Mouse (Mus musculus): ENCODE data around the gene Dis3l2. TPM values are rescaled to one million over a fixed set of nuclear protein-coding genes. Genes with fewer than 3 reads are reported as not detected.

The Dis3l2 gene
- total RNA-seq, 2 experiments from 2014 or later = 11.7 to 14.2 TPM

DNA sequence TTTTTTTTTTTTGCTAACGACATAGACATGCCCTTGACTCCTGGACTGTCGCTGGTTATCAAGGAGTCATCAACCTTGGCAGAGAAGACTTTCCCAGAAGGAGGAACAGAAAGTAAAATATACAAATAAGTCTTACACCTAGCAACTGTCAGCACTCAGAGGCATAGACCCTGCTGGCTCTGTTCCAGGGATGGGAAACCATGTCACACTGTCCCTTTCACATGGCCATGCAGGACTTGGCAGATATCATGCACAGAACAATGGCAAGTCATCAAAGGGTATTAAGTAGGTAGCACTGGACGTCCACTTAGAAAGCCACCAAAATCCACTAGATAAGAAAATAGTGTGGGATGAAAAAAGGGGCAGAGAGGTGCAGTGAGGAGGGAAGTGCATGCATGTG is 46.5 kb downstream of the Dis3l2 start:
- intact Hi-C loops (cut with DNase I) = no loop called here
- H3K27ac ChIP-seq = no peak overlapping the region
- no peak for TF ChIP-seq CTCF (IDR thresholded peaks at IDR 0.05)
- no peak for DNase-seq
- no peak overlapping the region for H3K4me3 ChIP-seq

DNA sequence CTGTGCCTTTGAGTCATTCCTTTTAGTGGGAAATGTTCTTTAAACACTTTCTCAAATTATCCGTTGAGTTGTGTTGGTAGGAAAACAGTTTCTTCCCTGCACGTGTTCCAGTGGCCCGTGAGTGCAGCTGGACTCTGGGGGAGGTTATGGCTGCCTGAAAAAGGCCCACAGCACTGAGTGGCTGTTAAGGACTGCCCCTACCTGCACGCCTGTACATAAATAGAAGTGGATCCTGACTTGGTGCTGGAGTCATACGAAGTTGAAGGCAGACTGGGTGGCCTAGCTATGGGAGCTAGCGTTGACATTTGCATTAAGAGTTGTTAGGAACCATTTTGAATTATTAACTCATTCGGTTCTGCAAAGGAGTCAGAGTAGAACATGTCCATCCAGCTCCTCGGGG is 49.8 kb downstream of the Dis3l2 start:
- DNase-seq = no peak
- Histone ChIP-seq H3K27ac (no peak overlapping the region; the same call in 1 of the 2 replicates), H3K4me3 (no peak overlapping the region)
- intact Hi-C loops (cut with DNase I) = no loop called here
- TF ChIP-seq CTCF (IDR thresholded peaks at IDR 0.05) = no peak

DNA sequence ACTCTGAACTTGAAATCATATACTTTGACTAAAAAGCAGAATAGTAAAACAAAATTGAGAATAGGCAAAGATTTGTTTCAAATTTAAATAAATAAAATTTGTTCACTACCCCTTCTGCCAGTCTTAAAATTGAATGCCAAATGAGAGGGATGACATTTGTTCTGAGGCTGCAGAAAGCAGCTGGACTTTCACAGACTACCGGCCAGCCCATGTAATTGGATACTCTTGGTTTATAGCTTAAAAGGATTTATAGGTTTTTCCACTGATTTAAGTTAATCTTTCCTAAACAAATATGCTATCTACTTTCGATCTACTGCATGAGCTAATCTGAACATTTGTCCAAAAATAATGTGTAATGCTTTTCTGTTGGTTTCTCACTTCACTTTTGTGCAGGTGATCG is 50.7 kb downstream of the Dis3l2 start:
- intact Hi-C loops (cut with DNase I) = no loop called here
- H3K27ac ChIP-seq = peak overlapping the region; percentile 28
- no peak for TF ChIP-seq CTCF (IDR thresholded peaks at IDR 0.05)
- DNase-seq = no peak
- no peak overlapping the region for H3K4me3 ChIP-seq

- H3K27ac ChIP-seq = peak overlapping the region; percentile 91
- TF ChIP-seq CTCF (IDR thresholded peaks at IDR 0.05) = no peak
- peak overlapping the region; percentile 24 for H3K4me3 ChIP-seq
- intact Hi-C loops (cut with DNase I) = loop anchor here (5.0 kb wide), 1 partner anchor 284 kb away; no protein-coding TSS in a partner anchor
- peak; percentile 38 for DNase-seq
These were observed 54.5 kb downstream of the Dis3l2 start for GRCm38 (mm10) chr1:86758091-86758490.

GRCm38 (mm10) chr1:86762161-86762560 is 58.6 kb downstream of the Dis3l2 start:
- Histone ChIP-seq H3K4me3 (no peak overlapping the region), H3K27ac (no peak overlapping the region)
- DNase-seq = no peak
- intact Hi-C loops (cut with DNase I) = no loop called here
- TF ChIP-seq CTCF (IDR thresholded peaks at IDR 0.05) = no peak

DNA sequence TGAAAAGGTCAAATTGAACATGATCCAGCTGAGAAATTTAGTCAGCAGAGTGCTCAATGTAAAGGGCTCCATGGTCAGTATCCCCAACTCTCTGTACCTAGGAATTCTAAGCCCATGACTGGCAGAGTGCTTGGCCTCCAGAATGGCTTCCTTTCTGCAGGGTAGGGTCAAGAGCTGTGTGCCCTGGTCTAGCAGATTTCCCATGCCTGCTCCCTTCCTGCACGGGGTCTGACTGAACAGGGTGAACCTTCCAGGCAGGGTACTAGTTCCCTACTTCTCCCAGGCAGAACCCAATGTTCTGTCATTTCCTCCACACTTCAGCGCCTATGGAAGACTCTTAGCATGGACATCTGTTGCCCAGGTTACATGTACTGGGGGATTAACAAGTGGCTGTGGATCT is 97.6 kb downstream of the Dis3l2 start:
- intact Hi-C loops (cut with DNase I) = no loop called here
- no peak for DNase-seq
- H3K27ac ChIP-seq = no peak overlapping the region
- TF ChIP-seq CTCF (IDR thresholded peaks at IDR 0.05) = no peak
- H3K4me3 ChIP-seq = no peak overlapping the region

GRCm38 (mm10) chr1:86811756-86812155 is 108.1 kb downstream of the Dis3l2 start:
- no peak for TF ChIP-seq CTCF (IDR thresholded peaks at IDR 0.05)
- intact Hi-C loops (cut with DNase I) = no loop called here
- DNase-seq = no peak
- Histone ChIP-seq H3K4me3 (no peak overlapping the region), H3K27ac (no peak overlapping the region)

DNA sequence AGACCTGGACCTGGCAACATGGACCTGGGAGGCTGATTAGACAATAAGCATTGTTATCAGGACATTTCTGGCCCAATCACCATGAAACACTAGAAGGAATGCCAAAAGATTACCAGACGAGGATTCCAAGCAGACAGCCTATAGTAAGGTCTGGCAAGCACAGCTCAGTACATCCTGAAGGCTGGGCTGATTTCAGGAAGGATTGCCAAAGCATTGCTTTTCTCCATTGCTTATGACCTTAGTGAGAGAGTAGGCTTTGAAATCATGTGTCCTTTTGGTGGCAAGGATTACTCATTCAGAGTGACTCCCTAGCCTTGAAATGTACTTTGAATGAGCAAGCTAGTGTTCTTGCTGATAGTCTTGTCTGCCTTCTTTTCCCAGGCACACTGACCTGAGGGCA is 118.7 kb downstream of the Dis3l2 start:
- no peak overlapping the region for H3K4me3 ChIP-seq
- TF ChIP-seq CTCF (IDR thresholded peaks at IDR 0.05) = no peak
- no peak overlapping the region for H3K27ac ChIP-seq
- DNase-seq = no peak
- intact Hi-C loops (cut with DNase I) = no loop called here

GRCm38 (mm10) chr1:86834351-86834987 is 130.9 kb downstream of the Dis3l2 start:
- no peak overlapping the region for H3K27ac ChIP-seq
- H3K4me3 ChIP-seq = no peak overlapping the region
- intact Hi-C loops (cut with DNase I) = no loop called here
- no peak for TF ChIP-seq CTCF (IDR thresholded peaks at IDR 0.05)
- DNase-seq = no peak

DNA sequence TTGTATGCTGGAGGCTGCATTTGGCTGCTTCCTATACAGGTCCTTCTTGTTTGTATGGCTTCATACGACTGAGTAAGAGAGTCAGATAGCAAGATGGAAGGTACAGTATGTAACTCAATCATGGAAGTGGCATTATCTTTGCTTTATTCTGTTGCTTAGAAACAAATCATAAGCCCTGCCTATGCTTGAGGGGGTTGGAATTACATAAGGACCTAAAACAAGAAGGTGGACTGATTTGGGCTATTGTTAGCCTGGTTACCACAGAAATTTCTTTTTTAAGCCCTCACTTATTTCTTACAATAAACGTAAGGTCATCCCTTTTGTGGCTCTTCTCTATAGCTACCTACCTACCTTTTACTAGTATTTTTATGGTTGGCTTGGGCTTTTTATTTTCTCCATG is 131.4 kb downstream of the Dis3l2 start:
- no peak for TF ChIP-seq CTCF (IDR thresholded peaks at IDR 0.05)
- no peak for DNase-seq
- intact Hi-C loops (cut with DNase I) = no loop called here
- Histone ChIP-seq H3K27ac (no peak overlapping the region), H3K4me3 (no peak overlapping the region)

DNA sequence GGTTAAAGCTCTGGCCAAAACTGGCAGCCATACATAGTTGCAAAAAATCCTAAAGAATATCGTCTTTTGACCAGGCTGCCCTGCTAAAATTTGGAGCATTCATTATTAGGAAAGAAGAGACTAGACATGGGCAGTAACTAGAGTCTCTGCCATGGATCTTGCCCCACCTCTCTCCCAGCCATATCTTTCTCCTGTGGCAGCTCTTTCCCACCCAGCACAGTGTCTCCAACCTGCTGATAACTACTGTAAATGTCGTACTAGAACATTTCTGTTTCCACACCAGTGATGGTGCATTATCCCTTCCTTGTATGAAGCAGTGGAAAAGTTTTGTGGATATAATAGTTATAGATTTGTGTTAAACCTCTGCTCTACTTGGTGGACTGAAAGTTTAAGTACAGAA is 147.1 kb downstream of the Dis3l2 start:
- TF ChIP-seq CTCF (IDR thresholded peaks at IDR 0.05) = no peak
- Histone ChIP-seq H3K27ac (no peak overlapping the region), H3K4me3 (no peak overlapping the region)
- intact Hi-C loops (cut with DNase I) = no loop called here
- no peak for DNase-seq

DNA sequence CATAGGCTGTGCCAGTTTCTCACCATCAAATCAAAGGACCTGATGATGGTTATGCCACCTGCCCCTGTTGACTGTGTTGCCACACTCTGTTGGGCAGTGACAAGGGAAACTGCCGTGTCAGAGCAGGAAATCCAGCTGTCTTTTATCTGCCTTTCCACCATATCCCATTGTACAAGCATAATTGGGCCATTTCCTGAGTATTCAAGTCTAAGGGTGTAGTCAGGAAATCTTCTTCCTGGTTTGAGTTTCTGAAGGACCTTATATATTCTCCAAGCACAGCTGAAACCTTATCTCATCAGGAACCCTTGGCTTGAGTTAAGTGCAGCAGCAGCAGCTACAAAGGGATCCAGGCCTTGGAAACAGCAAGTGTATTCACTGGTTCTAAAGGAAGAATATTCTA is 155.3 kb downstream of the Dis3l2 start:
- intact Hi-C loops (cut with DNase I) = no loop called here
- no peak for DNase-seq
- Histone ChIP-seq H3K4me3 (no peak overlapping the region), H3K27ac (no peak overlapping the region)
- no peak for TF ChIP-seq CTCF (IDR thresholded peaks at IDR 0.05)

- Histone ChIP-seq H3K27ac (peak overlapping the region; percentile 43; the same call in 1 of the 2 replicates), H3K4me3 (no peak overlapping the region)
- intact Hi-C loops (cut with DNase I) = no loop called here
- no peak for TF ChIP-seq CTCF (IDR thresholded peaks at IDR 0.05)
- no peak for DNase-seq
These were observed 155.8 kb downstream of the Dis3l2 start for GRCm38 (mm10) chr1:86859371-86859770.

- DNase-seq = no peak
- H3K4me3 ChIP-seq = no peak overlapping the region
- no peak overlapping the region for H3K27ac ChIP-seq
- no peak for TF ChIP-seq CTCF (IDR thresholded peaks at IDR 0.05)
- intact Hi-C loops (cut with DNase I) = no loop called here
These were observed 170.1 kb downstream of the Dis3l2 start for GRCm38 (mm10) chr1:86873745-86874144.

Measured in gastrocnemius, adult 2 months (tissue).